Mouse (Mus musculus) forebrain, embryonic 13.5 days (tissue): ENCODE data around the gene Slc12a8. TPM values are rescaled to one million over a fixed set of nuclear protein-coding genes. Genes with fewer than 3 reads are reported as not detected.

Experiments used
- ATAC-seq: fragments of 200-750 bp; cut with Nextera tagmentation; 2 replicates; pipeline ENCODE4 v1.8.0; 2017
- H3K27ac ChIP-seq: fragments of 300-500 bp; sonication (generic); 2 replicates; pipeline ENCODE4 v1.5.1; 2015; ENCODE audit warnings: inconsistent platforms, mild to moderate bottlenecking, moderate library complexity
- H3K27me3 ChIP-seq: fragments of 300-500 bp; sonication (generic); 2 replicates; pipeline ENCODE4 v1.6.1; 2015; ENCODE audit warnings: mild to moderate bottlenecking, inconsistent platforms
- H3K36me3 ChIP-seq: fragments of 300-500 bp; sonication (generic); 2 replicates; pipeline ENCODE4 v1.6.1; 2015; ENCODE audit warnings: mild to moderate bottlenecking, inconsistent platforms; ENCODE audit not compliant: poor library complexity, severe bottlenecking
- H3K4me1 ChIP-seq: fragments of 300-500 bp; sonication (generic); 2 replicates; pipeline ENCODE4 v1.6.1; 2015; ENCODE audit warnings: inconsistent platforms
- H3K4me2 ChIP-seq: fragments of 300-500 bp; sonication (generic); 2 replicates; pipeline ENCODE4 v1.6.1; 2015; ENCODE audit warnings: inconsistent platforms, mild to moderate bottlenecking, moderate library complexity
- H3K4me3 ChIP-seq: fragments of 300-500 bp; sonication (generic); 2 replicates; pipeline ENCODE4 v1.5.1; 2015; ENCODE audit warnings: mild to moderate bottlenecking, inconsistent platforms
- H3K9ac ChIP-seq: fragments of 300-500 bp; sonication (generic); 2 replicates; pipeline ENCODE4 v1.6.1; 2015; ENCODE audit warnings: mild to moderate bottlenecking, inconsistent platforms
- H3K9me3 ChIP-seq: fragments of 300-500 bp; sonication (generic); replicated peaks from 2 replicates; pipeline ENCODE4 v1.6.1; 2016; ENCODE audit warnings: inconsistent platforms
- WGBS: fragments of 180-500 bp; shearing (Covaris S2); methylation state at CpG from one replicate; pipeline ENCODE4 v1.1.7; 2015; 5-methylcytosine and 5-hydroxymethylcytosine counted together
- polyA plus RNA-seq: library from polyadenylated mRNA; unstranded; fragments of >200 nt; fragmentation: Nextera tagmentation; extraction: Ambion mirVana; gene quantifications from 2 replicates; pipeline ENCODE4 v1.2.1, GENCODE M21; 2015

Slc12a8 gene
- polyA plus RNA-seq, 1 experiment from 2014 or later, result 0.67 TPM

DNA sequence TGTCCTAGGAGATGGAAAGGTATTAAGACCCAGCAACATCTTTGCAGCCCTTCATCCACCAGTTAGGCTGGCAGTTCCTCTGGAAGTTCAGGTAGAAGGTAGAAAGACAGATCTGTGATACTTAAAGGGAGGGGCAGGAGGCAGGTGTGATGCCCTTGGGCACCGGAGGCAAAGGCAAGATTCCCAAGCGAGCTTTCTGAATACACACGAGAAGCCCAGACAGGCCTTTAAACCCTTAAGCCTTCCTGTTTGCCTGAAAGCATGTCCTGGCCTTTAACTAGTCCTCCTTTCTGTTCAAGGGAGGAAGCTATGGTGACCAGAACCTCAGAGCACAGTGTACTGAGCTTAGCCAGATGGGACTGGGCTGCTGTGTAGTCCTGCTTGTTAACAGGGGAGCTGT is 165.5 kb downstream of the Slc12a8 start:
- ATAC-seq, result no peak
- H3K9ac ChIP-seq, result no peak overlapping the region
- H3K27me3 ChIP-seq, result no peaks in the 10 kb centered on the region
- no peak overlapping the region for H3K4me3 ChIP-seq
- 72% methylated on average over 3 of the region's 3 CpGs for whole genome bisulfite sequencing
- H3K4me1 ChIP-seq, result peaks cover 37% of the 10 kb centered on the region
- H3K4me2 ChIP-seq, result no peak overlapping the region
- H3K9me3 ChIP-seq, result no peaks in the 10 kb centered on the region
- no peak overlapping the region for H3K27ac ChIP-seq
- H3K36me3 ChIP-seq, result no peaks in the 10 kb centered on the region

DNA sequence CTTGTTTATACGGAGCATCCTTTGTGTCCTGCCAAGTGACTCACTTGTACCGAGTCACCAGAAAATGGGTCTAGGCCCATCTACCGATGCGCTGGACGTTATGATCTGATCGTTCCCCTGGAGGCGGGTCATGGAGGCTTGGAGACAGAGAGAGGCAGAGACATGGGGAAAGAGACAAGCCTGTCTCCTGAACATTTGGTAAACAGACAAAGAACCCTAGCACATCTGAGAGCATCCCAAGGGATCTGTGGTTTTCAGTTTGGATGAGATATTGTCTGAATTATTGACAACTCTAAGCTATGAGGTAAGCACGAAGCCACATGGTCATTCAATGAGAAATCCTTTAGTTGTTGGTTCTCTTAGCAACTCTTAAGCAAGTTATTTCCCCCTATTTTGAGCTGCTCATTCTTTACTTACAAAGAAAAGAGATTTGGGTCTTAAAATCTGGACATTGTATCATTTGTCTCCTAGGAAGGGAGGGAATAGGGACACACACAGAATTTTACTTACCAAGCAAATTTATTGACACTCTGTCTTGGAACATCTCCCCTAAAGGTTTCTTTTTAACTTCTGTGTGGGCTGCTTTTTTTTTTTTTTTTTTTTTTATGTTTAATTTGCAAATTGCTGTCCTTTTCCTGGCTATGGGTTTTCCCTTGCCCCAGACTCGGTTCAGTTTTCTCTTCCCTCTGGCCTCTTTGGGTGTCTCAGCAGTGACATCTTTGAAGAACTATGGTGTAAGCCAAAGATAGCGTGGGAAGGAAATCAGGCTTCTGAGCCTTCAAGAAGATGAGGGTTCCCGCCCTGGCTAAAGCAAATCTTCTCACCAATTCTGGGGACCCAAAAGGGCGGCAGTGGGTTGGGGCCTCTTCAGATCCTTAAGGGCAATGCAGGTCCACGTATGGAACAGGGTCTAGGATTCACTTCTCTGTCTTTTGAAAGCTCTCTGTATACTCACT is 166.4 kb downstream of the Slc12a8 start:
- Histone ChIP-seq H3K4me2 (peak overlapping the region; percentile 82), H3K9ac (peak overlapping the region; percentile 98), H3K4me1 (peaks cover 43% of the 10 kb centered on the region), H3K27me3 (no peaks in the 10 kb centered on the region), H3K36me3 (peaks cover 1% of the 10 kb centered on the region; the same call in 1 of the 2 replicates), H3K27ac (peak overlapping the region; percentile 78; the same call in 1 of the 2 replicates), H3K9me3 (no peaks in the 10 kb centered on the region), H3K4me3 (peak overlapping the region; percentile 92)
- ATAC-seq, result peak; percentile 44
- 64% methylated on average over 13 of the region's 13 CpGs for WGBS

DNA sequence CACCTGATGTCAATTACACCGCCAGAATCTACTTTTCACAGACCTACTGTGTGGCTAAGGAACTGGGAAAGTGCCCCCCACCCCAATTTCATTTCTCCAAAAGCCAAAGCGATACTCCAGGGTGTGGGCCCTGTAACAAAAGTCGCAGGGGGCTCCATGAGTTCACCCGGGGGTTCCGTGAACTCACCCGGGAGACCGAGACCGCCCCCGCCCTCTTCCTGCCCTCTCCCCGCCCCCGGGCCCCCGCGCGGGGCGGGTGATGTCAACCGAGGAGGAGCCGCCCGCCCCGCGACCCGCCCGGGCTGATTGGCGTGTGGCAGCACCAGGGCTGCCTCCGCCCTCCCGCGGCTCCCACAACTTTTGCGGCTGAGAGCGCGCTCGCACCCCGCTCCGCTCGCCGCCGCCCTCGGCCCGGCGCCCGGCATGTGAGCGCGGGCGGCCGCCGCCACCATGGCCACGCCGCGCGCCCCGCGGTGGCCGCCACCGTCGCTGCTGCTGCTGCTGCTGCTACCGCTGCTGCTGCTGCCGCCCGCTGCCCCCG is 167.1 kb downstream of the Slc12a8 start, which contains the start of gene Heg1:
Gene Heg1, plus strand, starts transcription at position 209 of the 541 bp plus-strand sequence.
- Histone ChIP-seq H3K27me3 (no peaks in the 10 kb centered on the region), H3K27ac (peak within 1 kb of the TSS; percentile 78), H3K9ac (peak within 1 kb of the TSS; percentile 98), H3K4me2 (peak within 1 kb of the TSS; percentile 82), H3K36me3 (peaks cover 4% of the 10 kb centered on the region; the same call in 1 of the 2 replicates), H3K4me1 (peaks cover 47% of the 10 kb centered on the region), H3K4me3 (peak within 1 kb of the TSS; percentile 92), H3K9me3 (no peaks in the 10 kb centered on the region)
- peak; percentile 84 for ATAC-seq
- WGBS, result under 1% methylated on average over 24 of the region's 57 CpGs

DNA sequence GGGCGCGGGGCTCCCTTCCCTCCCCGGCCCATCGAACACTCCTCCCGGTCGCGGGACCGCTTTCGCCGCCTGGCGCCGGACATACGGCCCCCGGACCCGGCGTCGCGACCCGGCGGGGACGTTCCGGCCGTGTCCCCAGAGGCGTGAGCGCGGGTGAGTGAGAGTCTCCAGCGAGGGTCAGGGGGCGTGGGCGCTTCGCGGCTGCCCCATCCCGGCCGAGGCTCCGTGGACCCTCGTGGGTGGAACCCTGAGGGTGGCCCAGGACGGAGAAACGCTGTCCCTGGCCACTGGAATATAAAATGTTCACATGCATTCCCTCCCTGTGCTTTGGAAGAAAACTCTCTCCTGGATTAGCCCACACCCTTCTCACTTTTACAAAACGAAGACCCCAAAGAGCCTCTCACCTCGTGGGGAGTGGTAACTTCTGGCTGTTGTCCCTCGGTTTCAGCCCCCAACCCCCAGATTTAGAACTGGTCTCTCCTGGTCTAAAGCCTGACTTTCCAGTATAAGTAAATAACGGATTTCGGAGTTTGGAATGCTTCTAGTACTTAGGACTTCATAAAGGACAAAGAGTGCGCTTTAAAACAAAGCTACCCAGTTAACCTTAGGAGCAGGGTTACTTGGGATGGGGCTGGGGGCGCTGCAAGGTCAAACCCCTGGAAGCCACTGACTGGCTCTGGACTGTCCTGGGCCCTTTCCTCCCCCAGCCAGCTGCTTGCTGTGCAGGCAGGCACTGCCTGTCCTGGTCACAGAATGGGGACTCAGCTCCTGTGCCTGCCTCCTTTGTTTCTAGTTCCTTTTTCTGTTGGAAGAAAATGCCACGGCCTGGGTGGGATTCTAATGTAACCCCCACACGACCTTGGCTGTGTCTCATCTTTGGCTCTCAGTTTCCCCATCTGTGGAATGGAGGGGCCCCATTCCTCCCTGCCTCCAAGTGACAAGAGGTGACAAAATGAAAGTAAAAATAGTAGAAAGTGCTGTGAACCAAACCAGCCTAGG is 167.9 kb downstream of the Slc12a8 start:
- Histone ChIP-seq H3K27me3 (no peaks in the 10 kb centered on the region), H3K4me2 (peak overlapping the region; percentile 82), H3K9ac (peak overlapping the region; percentile 98), H3K9me3 (no peaks in the 10 kb centered on the region), H3K27ac (peak overlapping the region; percentile 78), H3K4me3 (peak overlapping the region; percentile 92), H3K36me3 (peaks cover 4% of the 10 kb centered on the region; the same call in 1 of the 2 replicates), H3K4me1 (peaks cover 55% of the 10 kb centered on the region)
- ATAC-seq, result peak; percentile 63
- WGBS, result under 1% methylated on average over 46 of the region's 46 CpGs

DNA sequence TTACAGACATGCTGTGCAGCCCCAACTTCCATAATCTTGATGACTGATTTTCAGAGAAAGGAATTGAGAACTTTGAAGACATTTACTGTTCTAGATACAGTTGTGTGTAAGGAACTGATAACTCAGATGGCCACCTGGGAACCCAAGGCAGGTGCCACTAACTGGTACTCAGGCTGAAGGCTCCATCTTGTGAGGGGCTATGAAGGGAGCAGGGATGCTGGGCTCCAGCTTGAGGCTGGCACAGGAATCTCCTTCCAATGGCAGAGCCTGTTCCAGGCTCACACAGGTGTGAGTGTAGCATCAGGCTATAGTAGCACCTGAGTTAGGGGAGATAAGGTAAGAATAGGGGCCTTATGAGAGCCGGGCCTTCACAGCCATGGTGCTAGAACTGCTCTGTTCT is 168.9 kb downstream of the Slc12a8 start:
- WGBS, result 64% methylated on average over 1 of the region's 1 CpGs
- ATAC-seq, result no peak
- Histone ChIP-seq H3K27ac (peak overlapping the region; percentile 78), H3K4me3 (peak overlapping the region; percentile 92), H3K9me3 (no peaks in the 10 kb centered on the region), H3K9ac (peak overlapping the region; percentile 98), H3K27me3 (no peaks in the 10 kb centered on the region), H3K4me1 (peaks cover 60% of the 10 kb centered on the region), H3K36me3 (peaks cover 4% of the 10 kb centered on the region; the same call in 1 of the 2 replicates), H3K4me2 (peak overlapping the region; percentile 82)

DNA sequence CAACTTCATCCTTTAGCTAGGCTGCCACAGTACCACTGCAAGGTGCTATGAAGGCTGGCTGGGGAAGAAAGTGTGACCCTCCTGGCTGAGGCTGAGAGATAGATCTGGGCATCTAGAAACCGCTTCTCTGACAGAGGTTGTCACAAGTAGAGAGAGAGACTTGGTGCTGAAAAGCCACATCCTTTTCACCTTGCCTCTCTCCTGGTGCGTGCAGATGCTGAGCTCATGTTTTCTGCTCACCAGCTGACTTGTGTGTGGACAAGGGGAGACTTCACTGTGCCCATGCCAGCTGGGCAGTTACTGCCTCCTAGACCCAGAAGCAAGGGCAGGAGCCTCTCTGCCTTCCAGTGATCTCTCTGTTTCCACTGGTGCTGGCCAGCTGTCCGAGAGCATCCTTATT is 170.6 kb downstream of the Slc12a8 start:
- H3K4me3 ChIP-seq, result peak overlapping the region; percentile 92
- peaks cover 76% of the 10 kb centered on the region for H3K4me1 ChIP-seq
- peak overlapping the region; percentile 98 for H3K9ac ChIP-seq
- H3K9me3 ChIP-seq, result no peaks in the 10 kb centered on the region
- H3K27me3 ChIP-seq, result no peaks in the 10 kb centered on the region
- 74% methylated on average over 3 of the region's 3 CpGs for WGBS
- peaks cover 4% of the 10 kb centered on the region; the same call in 1 of the 2 replicates for H3K36me3 ChIP-seq
- peak overlapping the region; percentile 78 for H3K27ac ChIP-seq
- no peak for ATAC-seq
- peak overlapping the region; percentile 82 for H3K4me2 ChIP-seq

DNA sequence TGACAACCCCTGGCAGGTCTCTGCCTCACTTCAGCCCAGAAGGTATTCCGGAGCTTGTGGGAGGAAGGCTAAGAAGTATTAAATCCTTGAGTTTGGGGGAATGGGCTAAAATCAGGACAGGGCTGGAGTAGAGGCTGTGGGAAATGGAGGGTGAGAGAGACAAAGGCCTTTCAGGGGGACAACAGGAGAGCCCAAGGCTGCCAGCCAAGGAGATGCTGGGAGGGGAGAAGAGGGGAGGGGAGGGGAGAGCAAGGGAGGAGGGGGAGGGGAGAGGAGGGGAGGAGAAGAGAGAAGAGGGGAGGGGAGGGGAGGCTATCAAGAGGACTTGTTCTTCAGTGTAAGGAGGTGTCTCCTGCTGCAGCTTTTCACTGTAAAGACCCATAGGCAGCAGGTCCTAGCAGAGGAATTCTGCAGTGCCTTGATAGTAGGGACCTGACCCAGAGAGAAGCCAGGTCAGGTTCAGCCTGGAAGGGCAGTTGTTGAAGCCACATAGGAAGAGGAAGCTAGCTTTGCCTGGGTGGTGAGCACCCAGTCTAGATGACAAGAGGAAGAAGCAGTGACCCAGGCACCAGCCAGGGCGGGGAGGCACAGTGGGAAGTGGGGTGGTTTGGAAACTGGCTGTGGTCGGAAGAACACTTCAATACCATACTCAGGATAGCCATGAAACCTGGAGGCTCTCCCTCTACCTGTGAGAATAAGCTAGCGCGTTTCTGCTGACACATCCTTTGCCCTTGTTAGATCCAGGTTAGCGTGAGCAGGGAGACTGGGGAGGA is 174.0 kb downstream of the Slc12a8 start:
- H3K27ac ChIP-seq, result peak overlapping the region; percentile 72
- H3K9ac ChIP-seq, result no peak overlapping the region
- no peaks in the 10 kb centered on the region for H3K9me3 ChIP-seq
- peaks cover 12% of the 10 kb centered on the region for H3K36me3 ChIP-seq
- H3K27me3 ChIP-seq, result no peaks in the 10 kb centered on the region
- WGBS, result 84% methylated on average over 6 of the region's 6 CpGs
- no peak overlapping the region for H3K4me3 ChIP-seq
- H3K4me2 ChIP-seq, result peak overlapping the region; percentile 28; the same call in 1 of the 2 replicates
- peaks cover 87% of the 10 kb centered on the region for H3K4me1 ChIP-seq
- ATAC-seq, result no peak; the same call in 1 of the 2 replicates

DNA sequence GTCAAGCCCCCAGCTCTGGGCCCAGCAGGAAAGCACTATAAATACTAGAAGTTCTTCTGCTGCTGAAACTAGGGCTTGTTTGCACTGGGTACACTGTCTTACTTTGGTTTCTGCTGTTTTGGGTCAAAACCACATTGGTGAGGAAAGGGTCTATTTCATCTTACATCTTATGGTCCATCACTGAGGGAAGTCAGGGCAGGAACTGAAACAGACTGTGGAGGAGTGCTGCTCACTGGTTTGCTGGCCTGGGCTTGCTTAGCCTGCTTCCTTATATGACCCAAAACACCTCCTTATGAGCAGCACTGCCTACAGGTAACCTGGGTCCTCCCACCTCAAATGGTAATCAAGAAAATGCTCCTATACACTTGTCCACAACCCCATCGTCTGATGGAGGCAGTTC is 176.4 kb downstream of the Slc12a8 start:
- H3K9me3 ChIP-seq, result no peaks in the 10 kb centered on the region
- peaks cover 89% of the 10 kb centered on the region for H3K4me1 ChIP-seq
- peaks cover 10% of the 10 kb centered on the region for H3K36me3 ChIP-seq
- H3K4me2 ChIP-seq, result no peak overlapping the region
- WGBS, result 82% methylated on average over 1 of the region's 1 CpGs
- peak overlapping the region; percentile 48; the same call in 1 of the 2 replicates for H3K27ac ChIP-seq
- no peak for ATAC-seq
- no peak overlapping the region for H3K9ac ChIP-seq
- H3K27me3 ChIP-seq, result no peaks in the 10 kb centered on the region
- H3K4me3 ChIP-seq, result no peak overlapping the region

DNA sequence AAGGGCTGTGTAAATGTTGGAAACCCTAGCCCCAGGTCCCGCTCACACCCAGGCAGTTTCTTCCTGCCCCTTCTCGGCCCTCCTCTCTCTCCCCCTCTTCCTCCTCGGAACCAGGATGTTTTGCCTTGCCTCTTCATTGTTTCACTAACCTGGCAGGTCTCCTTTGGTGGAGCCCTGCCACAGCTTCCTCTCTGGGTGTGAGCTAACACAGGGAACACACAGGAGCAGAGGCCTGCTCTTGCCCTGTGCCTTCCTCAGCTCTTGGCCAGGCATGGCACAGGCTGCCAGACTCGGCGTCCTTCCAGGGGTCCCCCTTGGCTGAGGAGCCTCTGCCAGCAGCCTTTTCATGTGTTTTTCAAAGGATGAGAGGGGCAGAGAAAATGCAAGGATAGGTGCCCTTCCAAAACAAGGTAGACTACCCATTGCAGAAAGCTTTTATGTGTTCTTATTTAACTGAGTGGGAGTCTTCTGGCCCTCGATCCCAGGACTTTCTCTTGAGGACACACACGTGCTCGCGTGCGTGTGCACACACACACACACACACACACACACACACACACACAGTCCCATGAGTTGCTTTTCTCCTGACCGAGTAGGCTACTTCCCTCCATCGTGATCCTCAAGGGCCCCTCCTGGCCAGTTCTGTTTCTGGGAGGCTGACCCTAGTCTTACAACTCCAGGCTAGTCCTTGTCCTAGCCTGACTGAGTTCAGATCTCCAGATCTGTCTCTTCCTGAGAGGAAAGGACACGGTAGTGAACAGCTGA is 179.9 kb downstream of the Slc12a8 start:
- H3K27me3 ChIP-seq, result no peaks in the 10 kb centered on the region
- WGBS, result 66% methylated on average over 13 of the region's 13 CpGs
- peak; percentile 71 for ATAC-seq
- peaks cover 87% of the 10 kb centered on the region for H3K4me1 ChIP-seq
- 0 out of 2 replicates have a peak overlapping the region, but pooled peaks have one; percentile 14 for H3K4me2 ChIP-seq
- peak overlapping the region; percentile 68 for H3K27ac ChIP-seq
- no peaks in the 10 kb centered on the region for H3K9me3 ChIP-seq
- no peak overlapping the region for H3K4me3 ChIP-seq
- H3K36me3 ChIP-seq, result peaks cover 9% of the 10 kb centered on the region
- peak overlapping the region; percentile 41 for H3K9ac ChIP-seq

DNA sequence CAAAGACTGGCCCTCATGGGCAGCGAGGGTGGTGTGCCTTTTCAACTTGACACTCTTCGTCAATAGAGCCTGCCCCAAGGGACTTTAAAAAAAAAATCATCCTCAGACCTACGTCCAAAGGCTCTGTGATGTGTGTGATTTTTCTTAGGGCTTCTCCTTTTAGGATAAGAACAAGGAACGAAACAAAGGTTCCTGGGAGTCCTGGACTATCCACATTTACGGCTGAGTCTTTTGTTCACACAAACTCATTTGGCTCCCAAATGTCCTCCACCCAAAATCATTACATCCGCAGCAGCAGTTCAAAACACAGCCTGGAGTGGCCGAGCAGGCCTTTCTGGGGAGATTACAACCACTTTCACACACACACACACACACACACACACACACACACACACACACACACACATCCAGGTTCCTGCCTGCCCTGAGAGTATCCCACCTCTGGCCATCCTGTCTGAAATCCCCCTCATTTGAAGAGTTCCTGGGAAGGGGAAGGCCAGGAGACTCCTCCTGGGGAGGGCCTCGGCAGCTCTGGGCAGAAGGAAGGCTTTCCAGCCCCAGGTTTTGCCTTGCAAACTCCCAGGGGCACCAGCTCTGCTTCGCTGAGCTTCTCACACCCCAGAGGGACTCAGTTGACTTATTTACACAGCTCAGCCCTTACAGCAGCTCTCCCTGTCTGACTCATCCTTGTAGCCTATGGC is 180.6 kb downstream of the Slc12a8 start:
- ATAC-seq, result no peak
- 34% methylated on average over 9 of the region's 9 CpGs for WGBS
- Histone ChIP-seq H3K4me2 (no peak overlapping the region), H3K9ac (peak overlapping the region; percentile 41; the same call in 1 of the 2 replicates), H3K4me3 (no peak overlapping the region), H3K27ac (peak overlapping the region; percentile 68), H3K36me3 (peaks cover 9% of the 10 kb centered on the region), H3K9me3 (no peaks in the 10 kb centered on the region), H3K4me1 (peaks cover 80% of the 10 kb centered on the region), H3K27me3 (no peaks in the 10 kb centered on the region)
